Comparison of ENCODE assay signal across 17 mouse cellular contexts in genomic region chr8:31447984-31448383, GRCm38 (mm10).
"Had no signal": no experiment of that assay in that cellular context is flagged by ENCODE, and none has a peak within 500 bp of the region (broad histone marks: within the 10 kb centered on the region; RNA-seq: fewer than 3 reads in every experiment).

No protein-coding gene starts in this region.

- DNase-seq: retina, postnatal 1 day; right cerebral cortex, adult 18-20 months; right cerebral cortex, postnatal 14 days; right cerebral cortex, postnatal 25 days; right cerebral cortex, postnatal 4 days; spleen, adult 18-20 months; thymus, adult 18-20 months; thymus, adult 2 months; thymus, postnatal 14 days; thymus, postnatal 25 days; thymus, postnatal 36 days; thymus, postnatal 4 days had no signal

- H3K9me3 ChIP-seq: neural tube, embryonic 12.5 days; neural tube, embryonic 13.5 days; neural tube, embryonic 15.5 days; stomach, embryonic 15.5 days had no signal

- H3K4me1 ChIP-seq: neural tube, embryonic 12.5 days; neural tube, embryonic 13.5 days; neural tube, embryonic 15.5 days; stomach, embryonic 15.5 days had no signal

- H3K36me3 ChIP-seq: neural tube, embryonic 12.5 days; neural tube, embryonic 13.5 days; neural tube, embryonic 15.5 days; stomach, embryonic 15.5 days had no signal

- H3K27me3 ChIP-seq: neural tube, embryonic 12.5 days; neural tube, embryonic 13.5 days; neural tube, embryonic 15.5 days; stomach, embryonic 15.5 days had no signal

- H3K4me3 ChIP-seq: neural tube, embryonic 12.5 days; neural tube, embryonic 13.5 days; neural tube, embryonic 15.5 days; stomach, embryonic 15.5 days had no signal

- H3K4me2 ChIP-seq: neural tube, embryonic 12.5 days; neural tube, embryonic 13.5 days; neural tube, embryonic 15.5 days; stomach, embryonic 15.5 days had no signal

- H3K27ac ChIP-seq: neural tube, embryonic 12.5 days; neural tube, embryonic 13.5 days; neural tube, embryonic 15.5 days; stomach, embryonic 15.5 days; stomach, postnatal 0 days had no signal

- H3K9ac ChIP-seq: neural tube, embryonic 12.5 days; neural tube, embryonic 13.5 days; neural tube, embryonic 15.5 days; stomach, embryonic 15.5 days had no signal
